Mouse (Mus musculus) intestine, postnatal 0 days (tissue): ENCODE data around the gene BC005561. TPM values are rescaled to one million over a fixed set of nuclear protein-coding genes. Genes with fewer than 3 reads are reported as not detected.
"Not testable (repeated sequence)": the region's sequence is repeated elsewhere in the genome, so short reads cannot be mapped to it uniquely, and the experiment has no call there.

Experiments used
- ATAC-seq: fragments of 200-750 bp; cut with Nextera tagmentation; 2 replicates; pipeline ENCODE4 v1.8.0; 2017; ENCODE audit warnings: mild to moderate bottlenecking, moderate TSS enrichment, moderate library complexity
- H3K27ac ChIP-seq: fragments of 300-500 bp; sonication (generic); 2 replicates; pipeline ENCODE4 v1.5.1; 2014; ENCODE audit warnings: mild to moderate bottlenecking, low read depth, low read length, moderate library complexity
- H3K27me3 ChIP-seq: fragments of 300-500 bp; sonication (generic); replicated peaks from 2 replicates; pipeline ENCODE4 v1.6.1; 2014; ENCODE audit warnings: low read length, mixed read lengths; ENCODE audit not compliant: control insufficient read depth, insufficient read depth
- H3K36me3 ChIP-seq: fragments of 300-500 bp; sonication (generic); 2 replicates; pipeline ENCODE4 v1.6.1; 2014; ENCODE audit warnings: mild to moderate bottlenecking, moderate library complexity; ENCODE audit not compliant: control insufficient read depth, insufficient read depth
- H3K4me1 ChIP-seq: fragments of 300-500 bp; sonication (generic); replicated peaks from 2 replicates; pipeline ENCODE4 v1.6.1; 2014; ENCODE audit warnings: antibody characterized with exemption, low read length, mixed read lengths; ENCODE audit not compliant: control insufficient read depth, insufficient read depth
- H3K4me2 ChIP-seq: fragments of 300-500 bp; sonication (generic); replicated peaks from 2 replicates; pipeline ENCODE4 v1.6.1; 2014; ENCODE audit warnings: low read depth, mild to moderate bottlenecking, moderate library complexity
- H3K4me3 ChIP-seq: fragments of 300-500 bp; sonication (generic); 2 replicates; pipeline ENCODE4 v1.5.1; 2014; ENCODE audit warnings: low read depth, low read length
- H3K9ac ChIP-seq: fragments of 300-500 bp; sonication (generic); 2 replicates; pipeline ENCODE4 v1.6.1; 2014; ENCODE audit warnings: mild to moderate bottlenecking, low read depth, low read length
- H3K9me3 ChIP-seq: fragments of 300-500 bp; sonication (generic); 2 replicates; pipeline ENCODE4 v1.6.1; 2016; ENCODE audit warnings: mixed run types; ENCODE audit not compliant: control insufficient read depth
- CTCF ChIP-seq: sonication (generic); IDR thresholded peaks from 2 replicates; pipeline ENCODE4 v1.5.1; 2016; ENCODE audit warnings: low read depth, mild to moderate bottlenecking, control low read depth, antibody characterized with exemption, moderate library complexity
- WGBS: fragments of 180-500 bp; shearing (Covaris S2); extraction: QIAGEN DNeasy Blood & Tissue Kit; methylation state at CpG from one replicate; pipeline ENCODE4 v1.1.7; 2014; 5-methylcytosine and 5-hydroxymethylcytosine counted together
- polyA plus RNA-seq: library from polyadenylated mRNA; unstranded; fragments of >200 nt; fragmentation: Nextera tagmentation; extraction: Ambion mirVana; gene quantifications from 2 replicates; pipeline ENCODE4 v1.2.1, GENCODE M21; 2015

BC005561 gene
- polyA plus RNA-seq, 1 experiment from 2014 or later, result 4.3 TPM

DNA sequence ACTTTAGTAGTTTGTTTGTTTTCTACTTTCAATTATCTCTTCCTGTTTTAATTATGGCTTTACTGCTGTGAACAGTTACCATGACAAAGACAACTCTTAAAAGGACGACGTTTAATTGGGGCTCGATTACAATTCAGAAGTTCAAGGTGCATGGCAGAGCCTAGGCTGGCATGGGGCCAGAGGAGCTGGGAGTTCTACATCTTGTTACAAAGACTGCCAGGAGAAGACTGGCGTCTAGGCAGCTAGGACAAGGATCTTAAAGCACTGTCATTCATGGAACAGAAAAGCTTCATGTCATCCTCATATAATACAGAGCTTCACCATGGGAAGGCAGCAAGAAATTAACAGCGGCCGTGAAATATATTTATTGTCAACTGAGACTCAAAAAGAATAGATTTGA, 62.6 kb downstream of the BC005561 start:
- Histone ChIP-seq H3K36me3 (no peaks in the 10 kb centered on the region), H3K9me3 (peaks cover 9% of the 10 kb centered on the region; the same call in 1 of the 2 replicates), H3K4me1 (no peaks in the 10 kb centered on the region), H3K27ac (0 out of 2 replicates have a peak overlapping the region, but pooled peaks have one; percentile 50), H3K4me2 (peak overlapping the region; percentile 57), H3K9ac (no peak overlapping the region), H3K4me3 (peak overlapping the region; percentile 51), H3K27me3 (no peaks in the 10 kb centered on the region)
- peak; percentile 42; the same call in 1 of the 2 replicates for ATAC-seq
- WGBS, result 42% methylated on average over 6 of the region's 6 CpGs
- TF ChIP-seq CTCF, result no peak

DNA sequence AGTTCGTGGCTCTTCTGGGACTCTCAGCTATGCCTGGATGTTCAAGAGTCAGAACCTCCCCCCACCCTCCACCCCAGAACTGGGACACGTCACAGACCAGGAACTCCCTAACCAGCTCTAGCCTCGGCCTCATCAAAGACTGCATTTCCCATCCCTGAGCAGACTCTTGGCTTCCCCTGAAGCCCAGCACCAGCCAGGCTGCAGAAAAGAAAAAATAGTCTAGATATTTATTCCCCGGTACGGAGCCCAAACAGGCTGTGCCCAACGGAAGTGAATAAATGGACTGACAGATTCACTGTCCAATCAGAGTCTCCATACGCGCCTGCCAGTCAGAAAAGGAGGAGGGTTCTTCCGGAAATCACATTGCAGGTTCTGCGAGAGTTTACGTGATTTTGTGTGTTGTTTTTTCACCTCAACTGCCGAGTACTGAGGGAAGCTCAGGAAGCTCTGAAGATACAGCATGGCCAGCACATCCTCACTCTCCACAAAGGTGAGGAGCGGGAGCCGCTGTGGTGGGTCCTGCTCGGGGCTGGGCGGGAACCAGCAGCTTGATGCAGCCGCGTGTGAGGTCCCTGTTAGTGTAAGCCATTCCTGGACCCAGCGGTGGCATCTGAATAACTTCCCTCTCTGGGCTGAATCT, 63.2 kb downstream of the BC005561 start:
- peak; percentile 99 for ATAC-seq
- peak overlapping the region; percentile 66 for H3K9ac ChIP-seq
- not testable (repeated sequence) for H3K36me3 ChIP-seq, H3K4me1 ChIP-seq, H3K27me3 ChIP-seq, H3K9me3 ChIP-seq
- H3K4me2 ChIP-seq, result peak overlapping the region; percentile 62
- peak overlapping the region; percentile 51 for H3K4me3 ChIP-seq
- WGBS, result 1% methylated on average over 17 of the region's 19 CpGs
- H3K27ac ChIP-seq, result peak overlapping the region; percentile 70

Other genes starting within 250 kb of the BC005561 start
- not detected in 2 replicates for gene Ibsp, start 209.2 kb upstream of the BC005561 start, polyA plus RNA-seq
- not detected in 2 replicates for gene Mepe, start 183.0 kb upstream of the BC005561 start, polyA plus RNA-seq
- gene Spp1, start 73.2 kb upstream of the BC005561 start, polyA plus RNA-seq, result 10.1 and 12.0 TPM in 2 replicates
- 4.5 TPM in 2 replicates for gene Pkd2, start 48.9 kb upstream of the BC005561 start, polyA plus RNA-seq